Mouse (Mus musculus) liver, embryonic 12.5 days (tissue): ENCODE measurements around the gene Apmap. TPM values are rescaled to one million over a fixed set of nuclear protein-coding genes. Genes with fewer than 3 reads are reported as not detected.
"Not testable (repeated sequence)": the region's sequence is repeated elsewhere in the genome, so short reads cannot be mapped to it uniquely, and the experiment has no call there.

Experiments
- ATAC-seq: fragments of 200-750 bp; cut with Nextera tagmentation; 2 replicates; pipeline ENCODE4 v1.8.0; 2017; ENCODE audit warnings: moderate number of reproducible peaks, mild to moderate bottlenecking, moderate library complexity
- H3K27ac ChIP-seq: fragments of 300-500 bp; sonication (generic); 2 replicates; pipeline ENCODE4 v1.5.1; 2016; ENCODE audit warnings: mild to moderate bottlenecking
- H3K27me3 ChIP-seq: fragments of 300-500 bp; sonication (generic); replicated peaks from 2 replicates; pipeline ENCODE4 v1.6.1; 2016; ENCODE audit warnings: mild to moderate bottlenecking, moderate library complexity
- H3K36me3 ChIP-seq: fragments of 300-500 bp; sonication (generic); 2 replicates; pipeline ENCODE4 v1.6.1; 2016; ENCODE audit warnings: mild to moderate bottlenecking, moderate library complexity
- H3K4me1 ChIP-seq: fragments of 300-500 bp; sonication (generic); 2 replicates; pipeline ENCODE4 v1.6.1; 2016
- H3K4me2 ChIP-seq: fragments of 300-500 bp; sonication (generic); 2 replicates; pipeline ENCODE4 v1.6.1; 2016; ENCODE audit warnings: mild to moderate bottlenecking, moderate library complexity
- H3K4me3 ChIP-seq: fragments of 300-500 bp; sonication (generic); 2 replicates; pipeline ENCODE4 v1.5.1; 2016; ENCODE audit warnings: mild to moderate bottlenecking, moderate library complexity
- H3K9ac ChIP-seq: fragments of 300-500 bp; sonication (generic); 2 replicates; pipeline ENCODE4 v1.6.1; 2016; ENCODE audit warnings: mild to moderate bottlenecking, moderate library complexity
- H3K9me3 ChIP-seq: fragments of 300-500 bp; sonication (generic); replicated peaks from 2 replicates; pipeline ENCODE4 v1.6.1; 2016; ENCODE audit warnings: mild to moderate bottlenecking, moderate library complexity
- WGBS: fragments of 180-500 bp; shearing (Covaris S2); methylation state at CpG from one replicate; pipeline ENCODE4 v1.1.7; 2016; ENCODE audit not compliant: insufficient replicate concordance; 5-methylcytosine and 5-hydroxymethylcytosine counted together
- polyA plus RNA-seq: library from polyadenylated mRNA; unstranded; fragments of >200 nt; fragmentation: Nextera tagmentation; extraction: Ambion mirVana; gene quantifications from 2 replicates; pipeline ENCODE4 v1.2.1, GENCODE M21; 2016

Gene Apmap
- polyA plus RNA-seq, 1 experiment from 2014 or later, result 28.6 TPM

GRCm38 (mm10) chr2:150569847-150570590, 38.3 kb downstream of the Apmap start, which contains the start of gene Cst7:
Gene Cst7 (plus strand): TSS chr2:150570415.
- H3K4me3 ChIP-seq, result no peak within 1 kb of the TSS
- no peaks in the 10 kb centered on the region for H3K27me3 ChIP-seq
- H3K36me3 ChIP-seq, result no peaks in the 10 kb centered on the region
- H3K27ac ChIP-seq, result no peak within 1 kb of the TSS
- peaks cover 23% of the 10 kb centered on the region for H3K4me1 ChIP-seq
- no peaks in the 10 kb centered on the region for H3K9me3 ChIP-seq
- H3K4me2 ChIP-seq, result peak within 1 kb of the TSS; percentile 23
- 20% methylated on average over 11 of the region's 11 CpGs for WGBS
- H3K9ac ChIP-seq, result no peak within 1 kb of the TSS
- peak; percentile 62 for ATAC-seq

GRCm38 (mm10) chr2:150567051-150567450, 41.3 kb downstream of the Apmap start:
- H3K9ac ChIP-seq, result no peak overlapping the region
- no peaks in the 10 kb centered on the region for H3K9me3 ChIP-seq
- H3K4me2 ChIP-seq, result no peak overlapping the region
- ATAC-seq, result no peak
- peaks cover 23% of the 10 kb centered on the region for H3K4me1 ChIP-seq
- H3K4me3 ChIP-seq, result no peak overlapping the region
- no peak overlapping the region for H3K27ac ChIP-seq
- WGBS, result 27% methylated on average over 2 of the region's 2 CpGs
- H3K36me3 ChIP-seq, result no peaks in the 10 kb centered on the region
- H3K27me3 ChIP-seq, result no peaks in the 10 kb centered on the region

GRCm38 (mm10) chr2:150558568-150558967, 49.8 kb downstream of the Apmap start:
- no peak overlapping the region for H3K9ac ChIP-seq
- H3K4me1 ChIP-seq, result no peaks in the 10 kb centered on the region
- H3K27ac ChIP-seq, result no peak overlapping the region
- no peaks in the 10 kb centered on the region for H3K9me3 ChIP-seq
- no peak for ATAC-seq
- no peak overlapping the region for H3K4me2 ChIP-seq
- H3K36me3 ChIP-seq, result no peaks in the 10 kb centered on the region
- no peak overlapping the region for H3K4me3 ChIP-seq
- WGBS, result 36% methylated on average over 3 of the region's 3 CpGs
- no peaks in the 10 kb centered on the region for H3K27me3 ChIP-seq

- H3K4me2 ChIP-seq, H3K9me3 ChIP-seq, H3K9ac ChIP-seq, H3K27ac ChIP-seq, H3K4me1 ChIP-seq, ATAC-seq, H3K36me3 ChIP-seq, H3K4me3 ChIP-seq, H3K27me3 ChIP-seq: not testable (repeated sequence)
- WGBS, result 48% methylated on average over 10 of the region's 10 CpGs
Observed at GRCm38 (mm10) chr2:150549576-150549975, 58.8 kb downstream of the Apmap start.

Other genes with a start within 250 kb of the Apmap start
- 1.5 and 1.8 TPM in 2 replicates for gene 3300002I08Rik, start 245.8 kb downstream of the Apmap start, polyA plus RNA-seq
- 1.8 and 2.1 TPM in 2 replicates for gene Zfp442, start 157.1 kb downstream of the Apmap start, polyA plus RNA-seq
- 0.13 and 0.19 TPM in 2 replicates for gene Zfp345, start 123.5 kb downstream of the Apmap start, polyA plus RNA-seq
- gene Cst7, start 38.2 kb downstream of the Apmap start, polyA plus RNA-seq, result 3.6 and 3.7 TPM in 2 replicates
- gene Acss1, start 59.9 kb upstream of the Apmap start, polyA plus RNA-seq, result 47.4 and 53.8 TPM in 2 replicates
- gene Vsx1, start 80.8 kb upstream of the Apmap start, polyA plus RNA-seq, result not detected in 2 replicates
- 21.0 and 21.2 TPM in 2 replicates for gene Entpd6, start 140.5 kb upstream of the Apmap start, polyA plus RNA-seq
- gene Pygb, start 178.2 kb upstream of the Apmap start, polyA plus RNA-seq, result 32.9 and 34.0 TPM in 2 replicates